7 mouse cellular contexts compared by ENCODE assay signal in genomic region chr19:56652034-56652962, GRCm38 (mm10).
DNase-seq lines count a peak whose midpoint lies in the region; ATAC-seq and TF ChIP-seq lines count a peak whose summit lies in the region.

No protein-coding gene starts in this region.

- DNase-seq in embryo, embryonic 9.5 days (ENCODE audit: extremely low spot score), result peak; percentile 27
- DNase-seq in gastrocnemius, postnatal 25 days, result peak; percentile 78
- peak; percentile 69 for DNase-seq in intestine, embryonic 14.5 days (ENCODE audit: low spot score)
- DNase-seq in liver, embryonic 14.5 days (ENCODE audit: low read depth in 3 of 3, low spot score in 3 of 3), result no peak
- DNase-seq in cerebellum, adult 2 months, result no peak

- WGBS in intestine, embryonic 14.5 days, result 18% methylated on average over 19 of the region's 19 CpGs
- WGBS in liver, embryonic 14.5 days (ENCODE audit: insufficient replicate concordance), result 59% methylated on average over 19 of the region's 19 CpGs
- 16% methylated on average over 19 of the region's 19 CpGs for WGBS in neural tube, embryonic 14.5 days
- WGBS in cerebellum, adult 2 months, result 9% methylated on average over 19 of the region's 19 CpGs

- peak overlapping the region; percentile 29 for H3K4me2 ChIP-seq in intestine, embryonic 14.5 days (ENCODE audit: low read length)
- peak overlapping the region; percentile 29 for H3K4me2 ChIP-seq in liver, embryonic 14.5 days (ENCODE audit: low read depth)
- H3K4me2 ChIP-seq in neural tube, embryonic 14.5 days (ENCODE audit: low read depth, low read length), result peak overlapping the region; percentile 33

- peaks cover 4% of the 10 kb centered on the region; the same call in 1 of the 2 replicates for H3K9me3 ChIP-seq in intestine, embryonic 14.5 days (ENCODE audit: control insufficient read depth, low read length)
- no peaks in the 10 kb centered on the region for H3K9me3 ChIP-seq in liver, embryonic 14.5 days (ENCODE audit: control insufficient read depth, low read length)
- no peaks in the 10 kb centered on the region for H3K9me3 ChIP-seq in neural tube, embryonic 14.5 days (ENCODE audit: control insufficient read depth, low read length)

- no peaks in the 10 kb centered on the region for H3K27me3 ChIP-seq in intestine, embryonic 14.5 days (replicated peaks; ENCODE audit: control insufficient read depth, insufficient read depth, low read length)
- no peaks in the 10 kb centered on the region for H3K27me3 ChIP-seq in liver, embryonic 14.5 days (ENCODE audit: control insufficient read depth, insufficient read depth, low read length)
- no peaks in the 10 kb centered on the region for H3K27me3 ChIP-seq in neural tube, embryonic 14.5 days (ENCODE audit: control insufficient read depth, insufficient read depth, low read length)
- no peaks in the 10 kb centered on the region; the same call in 1 of the 2 replicates for H3K27me3 ChIP-seq in cerebellum, adult 2 months (ENCODE audit: control insufficient read depth, insufficient read depth, low read length)

- no peak for TF ChIP-seq CTCF in liver, embryonic 14.5 days (IDR thresholded peaks at IDR 0.05; ENCODE audit: low read depth)
- no peak for TF ChIP-seq CTCF in cerebellum, adult 2 months (IDR thresholded peaks at IDR 0.05; ENCODE audit: borderline replicate concordance, insufficient read depth, low read depth, low read length)

- H3K4me3 ChIP-seq in intestine, embryonic 14.5 days (ENCODE audit: low read depth, low read length), result no peak overlapping the region
- H3K4me3 ChIP-seq in liver, embryonic 14.5 days (ENCODE audit: insufficient read depth in 1 of 2, low read depth in 2 of 2, low read length in 2 of 2), result no peak overlapping the region
- no peak overlapping the region for H3K4me3 ChIP-seq in neural tube, embryonic 14.5 days (ENCODE audit: low read depth, low read length)
- H3K4me3 ChIP-seq in cerebellum, adult 2 months (replicated peaks; ENCODE audit: insufficient read depth, low read depth, low read length), result no peak overlapping the region

- H3K36me3 ChIP-seq in intestine, embryonic 14.5 days (ENCODE audit: control insufficient read depth, insufficient read depth, low read length), result no peaks in the 10 kb centered on the region
- no peaks in the 10 kb centered on the region for H3K36me3 ChIP-seq in liver, embryonic 14.5 days (replicated peaks; ENCODE audit: control insufficient read depth, insufficient read depth, low read depth)
- no peaks in the 10 kb centered on the region for H3K36me3 ChIP-seq in neural tube, embryonic 14.5 days (ENCODE audit: control insufficient read depth, insufficient read depth, low read length)

- TF ChIP-seq EP300 in liver, embryonic 14.5 days (IDR thresholded peaks at IDR 0.05; ENCODE audit: low read depth), result no peak

- H3K9ac ChIP-seq in intestine, embryonic 14.5 days (ENCODE audit: low read length), result no peak overlapping the region
- H3K9ac ChIP-seq in liver, embryonic 14.5 days (replicated peaks), result no peak overlapping the region
- H3K9ac ChIP-seq in neural tube, embryonic 14.5 days (replicated peaks; ENCODE audit: low read depth, low read length), result no peak overlapping the region

- H3K27ac ChIP-seq in intestine, embryonic 14.5 days (ENCODE audit: low read depth), result peak overlapping the region; percentile 14
- H3K27ac ChIP-seq in liver, embryonic 14.5 days, result no peak overlapping the region
- no peak overlapping the region for H3K27ac ChIP-seq in neural tube, embryonic 14.5 days (ENCODE audit: low read depth, low read length)
- no peak overlapping the region for H3K27ac ChIP-seq in cerebellum, adult 2 months (ENCODE audit: insufficient read depth, low read length)

- peaks cover 20% of the 10 kb centered on the region for H3K4me1 ChIP-seq in intestine, embryonic 14.5 days (replicated peaks; ENCODE audit: control insufficient read depth, insufficient read depth, low read length)
- peaks cover 0 to 1% of the 10 kb centered on the region in 2 experiments; a peak in 2 of 4 replicates for H3K4me1 ChIP-seq in liver, embryonic 14.5 days (replicated peaks; ENCODE audit: control insufficient read depth in 2 of 2, insufficient read depth in 2 of 2, low read length in 1 of 2)
- H3K4me1 ChIP-seq in neural tube, embryonic 14.5 days (ENCODE audit: control insufficient read depth, insufficient read depth, low read length), result peaks cover 13% of the 10 kb centered on the region
- H3K4me1 ChIP-seq in cerebellum, adult 2 months (ENCODE audit: control insufficient read depth, insufficient read depth, low read length), result no peaks in the 10 kb centered on the region

- peak; percentile 83 for ATAC-seq in intestine, embryonic 14.5 days (replicated peaks; ENCODE audit: low FRiP score, low TSS enrichment, low read depth)
- ATAC-seq in liver, embryonic 14.5 days (ENCODE audit: insufficient read depth), result no peak
- ATAC-seq in neural tube, embryonic 14.5 days (ENCODE audit: low read depth), result peak; percentile 34; the same call in 1 of the 2 replicates
- no peak for ATAC-seq in frontal cortex, adult (ENCODE audit: low TSS enrichment)

- no peak for TF ChIP-seq POLR2A in cerebellum, adult 2 months (IDR thresholded peaks at IDR 0.05; ENCODE audit: borderline replicate concordance, insufficient read depth, low read length)

Comparison
In these comparisons a context has a peak if more than half of its experiments do, and no peak if none do; other contexts are left out.
1. DNase-seq: peak in embryo, embryonic 9.5 days (single experiment), gastrocnemius, postnatal 25 days (single experiment) and intestine, embryonic 14.5 days (single experiment); none in liver, embryonic 14.5 days (0 of 3) and cerebellum, adult 2 months (0 of 2).
2. ATAC-seq: peak in intestine, embryonic 14.5 days (single experiment) and neural tube, embryonic 14.5 days (single experiment); none in liver, embryonic 14.5 days (single experiment) and frontal cortex, adult (single experiment).
3. Peak in every context shown above with its lines, with median percentiles within 50 percentile points of each other: H3K4me2 ChIP-seq.